29 mouse cellular contexts compared by ENCODE assay signal in genomic region chr13:116243272-116243784, GRCm38 (mm10).
DNase-seq lines count a peak whose midpoint lies in the region; ATAC-seq lines count a peak whose summit lies in the region.
"Had no signal": no experiment of that assay in that cellular context is flagged by ENCODE, and none has a peak within 500 bp of the region (broad histone marks: within the 10 kb centered on the region; RNA-seq: fewer than 3 reads in every experiment).

No protein-coding gene starts in this region.

- H3K27me3 ChIP-seq in hindbrain, embryonic 13.5 days, result no peaks in the 10 kb centered on the region
- no peaks in the 10 kb centered on the region for H3K27me3 ChIP-seq in hindbrain, embryonic 14.5 days (ENCODE audit: control insufficient read depth, insufficient read depth, low read length)
- H3K27me3 ChIP-seq in neural tube, embryonic 12.5 days (replicated peaks), result no peaks in the 10 kb centered on the region
- H3K27me3 ChIP-seq: embryonic facial prominence, embryonic 15.5 days; heart, embryonic 12.5 days; limb, embryonic 12.5 days; liver, embryonic 15.5 days; lung, embryonic 15.5 days; stomach, embryonic 15.5 days had no signal

- H3K9ac ChIP-seq in hindbrain, embryonic 13.5 days, result no peak overlapping the region
- H3K9ac ChIP-seq in hindbrain, embryonic 14.5 days, result no peak overlapping the region
- no peak overlapping the region for H3K9ac ChIP-seq in neural tube, embryonic 12.5 days
- H3K9ac ChIP-seq: embryonic facial prominence, embryonic 15.5 days; heart, embryonic 12.5 days; limb, embryonic 12.5 days; liver, embryonic 15.5 days; lung, embryonic 15.5 days; stomach, embryonic 15.5 days had no signal

- H3K4me3 ChIP-seq in hindbrain, embryonic 13.5 days, result no peak overlapping the region
- no peak overlapping the region for H3K4me3 ChIP-seq in hindbrain, embryonic 14.5 days (replicated peaks; ENCODE audit: low read length)
- H3K4me3 ChIP-seq in neural tube, embryonic 12.5 days, result no peak overlapping the region
- H3K4me3 ChIP-seq: embryonic facial prominence, embryonic 10.5 days; embryonic facial prominence, embryonic 15.5 days; gastrocnemius, adult 2 months; heart, embryonic 12.5 days; limb, embryonic 12.5 days; liver, embryonic 15.5 days; lung, embryonic 15.5 days; stomach, embryonic 15.5 days had no signal

- H3K27ac ChIP-seq in hindbrain, embryonic 13.5 days, result no peak overlapping the region
- H3K27ac ChIP-seq in hindbrain, embryonic 14.5 days, result no peak overlapping the region
- H3K27ac ChIP-seq in neural tube, embryonic 12.5 days, result no peak overlapping the region
- H3K27ac ChIP-seq: embryonic facial prominence, embryonic 10.5 days; embryonic facial prominence, embryonic 15.5 days; gastrocnemius, adult 2 months; limb, embryonic 12.5 days; liver, embryonic 15.5 days; lung, embryonic 15.5 days; stomach, embryonic 15.5 days had no signal

- no peak for DNase-seq in hindbrain, embryonic 14.5 days (ENCODE audit: low spot score)
- peak; percentile 2 for DNase-seq in urinary bladder, postnatal 14 days (ENCODE audit: low spot score)
- no peak for DNase-seq in urinary bladder, postnatal 36 days (ENCODE audit: low spot score in 2 of 2)
- DNase-seq in left cerebral cortex, postnatal 25 days (ENCODE audit: low spot score in 2 of 2), result no peak
- DNase-seq in layer of hippocampus, postnatal 25 days (ENCODE audit: extremely low spot score in 1 of 2, low spot score in 1 of 2), result no peak
- DNase-seq: adrenal gland, adult 2 months; adrenal gland, postnatal 36 days; B cell, adult 2 months; cerebellum, adult 2 months; cerebellum, postnatal 25 days; gastrocnemius, adult 2 months; gastrocnemius, postnatal 36 days; heart, adult 18-20 months; heart, postnatal 4 days; kidney, adult 9 months; kidney, postnatal 10 days; right cerebral cortex, postnatal 25 days had no signal

- 0 out of 2 replicates have a peak, but pooled peaks cover 2% of the 10 kb centered on the region for H3K4me1 ChIP-seq in hindbrain, embryonic 13.5 days (replicated peaks)
- no peaks in the 10 kb centered on the region for H3K4me1 ChIP-seq in hindbrain, embryonic 14.5 days (replicated peaks; ENCODE audit: control insufficient read depth, insufficient read depth, low read length)
- H3K4me1 ChIP-seq in neural tube, embryonic 12.5 days, result no peaks in the 10 kb centered on the region
- H3K4me1 ChIP-seq: embryonic facial prominence, embryonic 10.5 days; embryonic facial prominence, embryonic 15.5 days; heart, embryonic 12.5 days; limb, embryonic 12.5 days; liver, embryonic 15.5 days; lung, embryonic 15.5 days; stomach, embryonic 15.5 days had no signal

- no peaks in the 10 kb centered on the region for H3K9me3 ChIP-seq in hindbrain, embryonic 13.5 days
- no peaks in the 10 kb centered on the region for H3K9me3 ChIP-seq in hindbrain, embryonic 14.5 days (ENCODE audit: control insufficient read depth, low read length)
- H3K9me3 ChIP-seq in neural tube, embryonic 12.5 days, result no peaks in the 10 kb centered on the region
- H3K9me3 ChIP-seq: embryonic facial prominence, embryonic 10.5 days; embryonic facial prominence, embryonic 15.5 days; heart, embryonic 12.5 days; limb, embryonic 12.5 days; liver, embryonic 15.5 days; lung, embryonic 15.5 days; stomach, embryonic 15.5 days had no signal

- H3K36me3 ChIP-seq in hindbrain, embryonic 13.5 days, result no peaks in the 10 kb centered on the region
- H3K36me3 ChIP-seq in hindbrain, embryonic 14.5 days (replicated peaks; ENCODE audit: control insufficient read depth, insufficient read depth), result no peaks in the 10 kb centered on the region
- H3K36me3 ChIP-seq in neural tube, embryonic 12.5 days, result no peaks in the 10 kb centered on the region
- H3K36me3 ChIP-seq: embryonic facial prominence, embryonic 10.5 days; embryonic facial prominence, embryonic 15.5 days; heart, embryonic 12.5 days; limb, embryonic 12.5 days; liver, embryonic 15.5 days; lung, embryonic 15.5 days; stomach, embryonic 15.5 days had no signal

- intact Hi-C loops in left cerebral cortex, postnatal 25 days (cut with DNase I), result no loop called here

- ATAC-seq in hindbrain, embryonic 13.5 days (ENCODE audit: low FRiP score), result 0 out of 2 replicates have a peak, but pooled peaks have one; percentile 36
- no peak for ATAC-seq in hindbrain, embryonic 14.5 days (ENCODE audit: low FRiP score)
- peak; percentile 75; the same call in 1 of the 2 replicates for ATAC-seq in neural tube, embryonic 12.5 days (ENCODE audit: low FRiP score, low read depth)
- ATAC-seq: activated CD4-positive, CD25-positive, alpha-beta regulatory T cell, adult 4 months; forebrain, embryonic 16.5 days; intestine, postnatal 0 days had no signal

- 69% methylated on average over 11 of the region's 11 CpGs for WGBS in hindbrain, embryonic 13.5 days
- 70% methylated on average over 11 of the region's 11 CpGs for WGBS in hindbrain, embryonic 14.5 days
- 54% methylated on average over 11 of the region's 11 CpGs for WGBS in neural tube, embryonic 12.5 days

- H3K4me2 ChIP-seq in hindbrain, embryonic 13.5 days, result no peak overlapping the region
- no peak overlapping the region for H3K4me2 ChIP-seq in hindbrain, embryonic 14.5 days (replicated peaks)
- H3K4me2 ChIP-seq in neural tube, embryonic 12.5 days (replicated peaks), result no peak overlapping the region
- H3K4me2 ChIP-seq: embryonic facial prominence, embryonic 15.5 days; heart, embryonic 12.5 days; limb, embryonic 12.5 days; liver, embryonic 15.5 days; lung, embryonic 15.5 days; stomach, embryonic 15.5 days had no signal
